Mouse (Mus musculus): Measurements from ENCODE around the gene Map9. TPM values are rescaled to one million over a fixed set of nuclear protein-coding genes. Genes with fewer than 3 reads are reported as not detected.
A peak's percentile ranks its signal among the peaks of the same experiment; 100 is the strongest.
"Not testable (repeated sequence)": the region's sequence is repeated elsewhere in the genome, so short reads cannot be mapped to it uniquely, and the experiment has no call there.

Map9 gene
- 1 to 10 TPM; 4.8 to 5.0 TPM for total RNA-seq (2021)
- long read RNA-seq, experiment 1, partial matches to known transcripts = 0 of 1 reads
- long read RNA-seq, experiment 1, other reads (novel, unspliced or antisense) = 1 of 1 reads
- long read RNA-seq, experiment 2, partial matches to known transcripts = 4 of 6 reads
- long read RNA-seq, experiment 2, other reads (novel, unspliced or antisense) = 2 of 6 reads

GRCm38 (mm10) chr3:82357797-82358524 is at the start of gene Map9:
Gene Map9, plus strand, starts transcription at chr3:82358044.
- peak; percentile 84 to 85 for DNase-seq (ENCODE audit: low spot score in 2 of 2)

- no peak for DNase-seq (ENCODE audit: low spot score in 2 of 2)
These were observed 42.1 kb upstream of the Map9 start for GRCm38 (mm10) chr3:82315728-82316127.

- DNase-seq (ENCODE audit: low spot score in 2 of 2) = not testable (repeated sequence)
These were observed 31.1 kb upstream of the Map9 start for GRCm38 (mm10) chr3:82326736-82327135.

- no peak for DNase-seq (ENCODE audit: low spot score in 2 of 2)
These were observed 25.8 kb upstream of the Map9 start for GRCm38 (mm10) chr3:82332067-82332466.

GRCm38 (mm10) chr3:82332536-82332935 is 25.3 kb upstream of the Map9 start:
- DNase-seq (ENCODE audit: low spot score in 2 of 2) = no peak

- peak; percentile 46 to 47 for DNase-seq (ENCODE audit: low spot score in 2 of 2)
These were observed 24.5 kb upstream of the Map9 start for GRCm38 (mm10) chr3:82333128-82333969.

GRCm38 (mm10) chr3:82340111-82340510 is 17.7 kb upstream of the Map9 start:
- no peak for DNase-seq (ENCODE audit: low spot score in 2 of 2)

GRCm38 (mm10) chr3:82348277-82348860 is 9.5 kb upstream of the Map9 start:
- no peak for DNase-seq (ENCODE audit: low spot score in 2 of 2)

GRCm38 (mm10) chr3:82350321-82350720 is 7.5 kb upstream of the Map9 start:
- no peak for DNase-seq (ENCODE audit: low spot score in 2 of 2)

GRCm38 (mm10) chr3:82357340-82357739 is 504 bp upstream of the Map9 start:
- DNase-seq (ENCODE audit: low spot score in 2 of 2) = no peak

GRCm38 (mm10) chr3:82359036-82359435 is 1.2 kb downstream of the Map9 start:
- no peak for DNase-seq (ENCODE audit: low spot score in 2 of 2)

- no peak for DNase-seq (ENCODE audit: low spot score in 2 of 2)
These were observed 4.6 kb downstream of the Map9 start for GRCm38 (mm10) chr3:82362452-82362851.

- no peak for DNase-seq (ENCODE audit: low spot score in 2 of 2)
These were observed 6.7 kb downstream of the Map9 start for GRCm38 (mm10) chr3:82364505-82364904.

- no peak for DNase-seq (ENCODE audit: low spot score in 2 of 2)
These were observed 7.1 kb downstream of the Map9 start for GRCm38 (mm10) chr3:82364988-82365387.

- DNase-seq (ENCODE audit: low spot score in 2 of 2) = no peak
These were observed 11.4 kb downstream of the Map9 start for GRCm38 (mm10) chr3:82369063-82369860.

- DNase-seq (ENCODE audit: low spot score in 2 of 2) = no peak
These were observed 12.7 kb downstream of the Map9 start for GRCm38 (mm10) chr3:82370439-82371011.

- no peak for DNase-seq (ENCODE audit: low spot score in 2 of 2)
These were observed 19.1 kb downstream of the Map9 start for GRCm38 (mm10) chr3:82376965-82377364.

GRCm38 (mm10) chr3:82382325-82382724 is 24.5 kb downstream of the Map9 start:
- peak in 1 of 2 experiments; percentile 27 for DNase-seq (ENCODE audit: low spot score in 2 of 2)

- no peak for DNase-seq (ENCODE audit: low spot score in 2 of 2)
These were observed 27.2 kb downstream of the Map9 start for GRCm38 (mm10) chr3:82385091-82385490.

- no peak for DNase-seq (ENCODE audit: low spot score in 2 of 2)
These were observed 48.0 kb downstream of the Map9 start for GRCm38 (mm10) chr3:82405830-82406229.
